In genomic region chr11:97510966-97511660, GRCm38 (mm10) we compare ENCODE assay signal across 9 mouse cellular contexts. TPM values are rescaled to one million over a fixed set of nuclear protein-coding genes. Genes with fewer than 3 reads are reported as not detected.
DNase-seq lines count a peak whose midpoint lies in the region; ATAC-seq and TF ChIP-seq lines count a peak whose summit lies in the region.
"Had no signal": no experiment of that assay in that cellular context is flagged by ENCODE, and none has a peak within 500 bp of the region (broad histone marks: within the 10 kb centered on the region; RNA-seq: fewer than 3 reads in every experiment).

No protein-coding gene starts in this region.

- TF ChIP-seq POLR2A in spleen, adult 2 months (IDR thresholded peaks at IDR 0.05; ENCODE audit: low read depth, low read length) = no peak

- H3K27ac ChIP-seq in forebrain, embryonic 10.5 days = peak overlapping the region; percentile 79
- H3K27ac ChIP-seq in forebrain, embryonic 16.5 days (ENCODE audit: low read length) = no peak overlapping the region
- peak overlapping the region; percentile 76; the same call in 1 of the 2 replicates for H3K27ac ChIP-seq in heart, embryonic 13.5 days (replicated peaks)
- H3K27ac ChIP-seq in kidney, embryonic 16.5 days (ENCODE audit: low read length) = no peak overlapping the region
- H3K27ac ChIP-seq in spleen, adult 2 months (ENCODE audit: insufficient read depth, low read length) = 0 out of 2 replicates have a peak overlapping the region, but pooled peaks have one; percentile 5

- H3K9me3 ChIP-seq in forebrain, embryonic 10.5 days = no peaks in the 10 kb centered on the region; the same call in 1 of the 2 replicates
- peaks cover 2% of the 10 kb centered on the region; the same call in 1 of the 2 replicates for H3K9me3 ChIP-seq in forebrain, embryonic 16.5 days (ENCODE audit: control insufficient read depth, low read length)
- no peaks in the 10 kb centered on the region for H3K9me3 ChIP-seq in heart, embryonic 13.5 days
- no peaks in the 10 kb centered on the region for H3K9me3 ChIP-seq in kidney, embryonic 16.5 days (ENCODE audit: low read length)

- no peak overlapping the region for H3K4me2 ChIP-seq in forebrain, embryonic 16.5 days (ENCODE audit: low read length)
- peak overlapping the region; percentile 42 for H3K4me2 ChIP-seq in heart, embryonic 13.5 days
- peak overlapping the region; percentile 3; the same call in 1 of the 2 replicates for H3K4me2 ChIP-seq in kidney, embryonic 16.5 days (replicated peaks; ENCODE audit: low read depth, low read length)

- TF ChIP-seq CTCF in spleen, adult 2 months (IDR thresholded peaks at IDR 0.05; ENCODE audit: extremely low read depth, insufficient read depth, insufficient read length, insufficient replicate concordance) = peak; percentile 64; the same call in 1 of the 2 replicates

- no peak overlapping the region for H3K9ac ChIP-seq in forebrain, embryonic 16.5 days (replicated peaks; ENCODE audit: low read depth, low read length)
- H3K9ac ChIP-seq in heart, embryonic 13.5 days = no peak overlapping the region
- no peak overlapping the region for H3K9ac ChIP-seq in kidney, embryonic 16.5 days (replicated peaks; ENCODE audit: low read length)

- no peak for ATAC-seq in forebrain, embryonic 16.5 days
- ATAC-seq in heart, embryonic 13.5 days (ENCODE audit: extremely low read depth, insufficient number of reproducible peaks, low FRiP score, low TSS enrichment) = no peak
- no peak for ATAC-seq in kidney, embryonic 16.5 days (ENCODE audit: low FRiP score, low TSS enrichment)
- ATAC-seq: Patski had no signal

- H3K36me3 ChIP-seq in forebrain, embryonic 10.5 days (replicated peaks) = peaks cover 19% of the 10 kb centered on the region
- H3K36me3 ChIP-seq in forebrain, embryonic 16.5 days (ENCODE audit: control insufficient read depth, insufficient read depth) = peaks cover 16% of the 10 kb centered on the region
- H3K36me3 ChIP-seq in heart, embryonic 13.5 days = no peaks in the 10 kb centered on the region
- no peaks in the 10 kb centered on the region for H3K36me3 ChIP-seq in kidney, embryonic 16.5 days (ENCODE audit: insufficient read depth, low read length)
- no peaks in the 10 kb centered on the region for H3K36me3 ChIP-seq in spleen, adult 2 months (ENCODE audit: control insufficient read depth, insufficient read depth, low read length)

- WGBS in forebrain, embryonic 10.5 days = 26% methylated on average over 10 of the region's 10 CpGs
- 29% methylated on average over 10 of the region's 10 CpGs for WGBS in forebrain, embryonic 16.5 days
- WGBS in heart, embryonic 13.5 days = 28% methylated on average over 10 of the region's 10 CpGs
- WGBS in kidney, embryonic 16.5 days = 37% methylated on average over 10 of the region's 10 CpGs
- 41% methylated on average over 10 of the region's 10 CpGs for WGBS in spleen, adult 2 months

- peak overlapping the region; percentile 2; the same call in 1 of the 2 replicates for H3K4me3 ChIP-seq in forebrain, embryonic 10.5 days
- H3K4me3 ChIP-seq in forebrain, embryonic 16.5 days (replicated peaks; ENCODE audit: low read length) = no peak overlapping the region
- peak overlapping the region; percentile 22 for H3K4me3 ChIP-seq in heart, embryonic 13.5 days
- no peak overlapping the region for H3K4me3 ChIP-seq in kidney, embryonic 16.5 days (ENCODE audit: low read length)
- H3K4me3 ChIP-seq in spleen, adult 2 months (ENCODE audit: extremely low read depth, insufficient read depth, insufficient read length) = no peak overlapping the region

- H3K4me1 ChIP-seq in forebrain, embryonic 10.5 days = peaks cover 44% of the 10 kb centered on the region
- no peaks in the 10 kb centered on the region for H3K4me1 ChIP-seq in forebrain, embryonic 16.5 days (replicated peaks; ENCODE audit: control insufficient read depth, insufficient read depth, low read length)
- H3K4me1 ChIP-seq in heart, embryonic 13.5 days = peaks cover 7% of the 10 kb centered on the region; the same call in 1 of the 2 replicates
- H3K4me1 ChIP-seq in kidney, embryonic 16.5 days (ENCODE audit: insufficient read depth, low read length) = peaks cover 18% of the 10 kb centered on the region
- H3K4me1 ChIP-seq in spleen, adult 2 months (ENCODE audit: control insufficient read depth, insufficient read depth, insufficient read length) = peaks cover 11% of the 10 kb centered on the region; the same call in 1 of the 2 replicates

- peaks cover 5% of the 10 kb centered on the region; the same call in 1 of the 2 replicates for H3K27me3 ChIP-seq in forebrain, embryonic 10.5 days (ENCODE audit: poor library complexity, severe bottlenecking)
- H3K27me3 ChIP-seq in forebrain, embryonic 16.5 days (replicated peaks; ENCODE audit: control insufficient read depth, insufficient read depth, low read length) = no peaks in the 10 kb centered on the region
- H3K27me3 ChIP-seq in heart, embryonic 13.5 days (replicated peaks) = peaks cover 30% of the 10 kb centered on the region; the same call in 1 of the 2 replicates
- H3K27me3 ChIP-seq in kidney, embryonic 16.5 days (ENCODE audit: insufficient read depth, low read length) = no peaks in the 10 kb centered on the region
- no peaks in the 10 kb centered on the region for H3K27me3 ChIP-seq in spleen, adult 2 months (ENCODE audit: control insufficient read depth, insufficient read depth, low read length)
- H3K27me3 ChIP-seq: Patski had no signal

- peak; percentile 81 for DNase-seq in forebrain, embryonic 10.5 days (ENCODE audit: extremely low spot score, low spot score)
- DNase-seq in adrenal gland, adult (ENCODE audit: inconsistent age in 2 of 2, low spot score in 1 of 2) = peak; percentile 75 to 93
- peak; percentile 84 for DNase-seq in embryo, embryonic 10.5 days (ENCODE audit: low spot score)
- DNase-seq in lung, postnatal 14 days = peak; percentile 82
- peak in 1 of 2 experiments; percentile 63 for DNase-seq in spleen, adult 2 months (ENCODE audit: low read depth in 1 of 2, low spot score in 2 of 2)

RNA-seq across cellular contexts. Expression of gene 4933428G20Rik, which starts 11.0 kb away (rescaled TPM):
- polyA plus RNA-seq in forebrain, embryonic 10.5 days (2016; fragmentation: Nextera tagmentation; extraction: Ambion mirVana) = 0.30 and 0.41 TPM in 2 replicates
- polyA plus RNA-seq in forebrain, embryonic 16.5 days (2015; fragmentation: Nextera tagmentation; extraction: Ambion mirVana) = 0.29 and 1.2 TPM in 2 replicates
- 0.84 and 1.5 TPM in 2 replicates for polyA plus RNA-seq in heart, embryonic 13.5 days (2015; fragmentation: Nextera tagmentation; extraction: Ambion mirVana)
- polyA plus RNA-seq in kidney, embryonic 16.5 days (2015; fragmentation: Nextera tagmentation; extraction: Ambion mirVana) = 0.75 and 1.3 TPM in 2 replicates
- polyA plus RNA-seq in spleen, adult 2 months (2012; rRNA removed) = not detected in 2 replicates

Comparison
In these comparisons a context has a peak if more than half of its experiments do, and no peak if none do; other contexts are left out.
1. H3K27ac ChIP-seq: peak in forebrain, embryonic 10.5 days (single experiment), heart, embryonic 13.5 days (single experiment) and spleen, adult 2 months (single experiment); none in forebrain, embryonic 16.5 days (single experiment) and kidney, embryonic 16.5 days (single experiment).
2. H3K4me3 ChIP-seq: peak in forebrain, embryonic 10.5 days (single experiment) and heart, embryonic 13.5 days (single experiment); none in forebrain, embryonic 16.5 days (single experiment), kidney, embryonic 16.5 days (single experiment) and spleen, adult 2 months (single experiment).